Mouse (Mus musculus) CD8-positive naive resting alpha-beta T cell, adult 57 days (primary cell): ENCODE measurements around the gene 1700020A23Rik. TPM values are rescaled to one million over a fixed set of nuclear protein-coding genes. Genes with fewer than 3 reads are reported as not detected.

Experiments used
- total RNA-seq: library from RNA; stranded (reverse); gene quantifications from one replicate; pipeline ENCODE4 v1.2.4, GENCODE M21; 2023

1700020A23Rik gene
- not detected for total RNA-seq

DNA sequence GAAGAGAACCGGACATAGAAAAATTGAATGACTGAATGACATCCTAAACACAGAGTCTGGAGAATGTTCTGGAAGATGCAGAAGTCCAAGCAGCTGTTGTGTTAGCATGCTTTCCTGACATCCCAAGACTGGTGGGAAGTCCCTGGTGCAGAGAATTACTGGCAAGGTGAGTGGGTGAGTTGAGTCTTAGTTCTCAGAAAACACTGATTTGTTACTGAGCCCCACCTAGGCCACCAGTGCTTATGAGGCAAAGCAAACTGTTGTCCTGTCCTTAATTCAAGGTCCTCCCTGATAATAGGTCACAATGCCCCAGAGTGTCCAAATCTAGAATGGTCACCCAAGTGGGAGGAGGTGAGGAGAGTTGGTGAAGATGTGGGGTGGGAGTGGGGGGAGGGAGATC is at the start of gene 1700020A23Rik, which contains the start of gene Gm28372:
1700020A23Rik (plus strand) TSS at position 321 of the 400 bp plus-strand sequence.
Gm28372 (plus strand) TSS at position 301 of the 400 bp plus-strand sequence.

DNA sequence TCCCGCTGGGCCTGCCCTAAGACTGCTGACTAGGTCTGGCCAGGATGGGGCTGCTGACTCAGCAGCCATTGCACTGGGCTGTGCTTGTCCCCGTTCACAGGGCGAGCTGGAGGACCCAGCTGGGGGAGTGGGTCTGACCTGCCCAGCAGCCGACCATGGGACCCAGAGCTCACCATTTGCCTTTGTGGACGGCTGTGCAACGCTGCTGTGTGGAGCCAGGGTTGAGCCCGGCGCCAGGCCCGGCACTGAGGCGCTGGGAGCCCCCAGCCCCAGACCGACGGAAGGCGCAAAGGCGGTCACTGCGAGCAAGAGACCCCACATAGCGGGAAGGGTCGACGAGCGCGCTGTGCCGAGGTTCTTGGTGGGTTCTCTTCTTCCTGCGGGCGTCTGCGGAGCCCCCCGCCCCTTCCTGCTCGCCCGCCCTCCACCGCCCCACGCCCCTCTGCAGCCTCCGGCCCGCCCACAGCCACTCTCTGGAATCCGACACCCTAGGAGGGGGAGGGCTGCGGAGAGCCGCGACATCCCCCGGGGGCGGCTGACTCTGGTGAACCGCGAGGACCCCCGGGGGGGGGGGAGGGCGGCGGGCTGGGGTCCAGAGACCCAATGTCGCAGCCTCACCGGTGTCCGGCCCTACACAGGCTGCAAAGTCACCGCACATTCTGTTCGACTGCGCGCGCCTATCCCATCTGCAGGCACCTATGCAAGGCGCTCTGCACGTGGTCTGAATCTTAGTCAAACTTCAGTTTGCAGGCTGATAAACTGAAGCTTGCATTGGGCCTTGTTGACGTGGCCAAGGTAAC is 7.7 kb upstream of the 1700020A23Rik start, which contains the start of gene Cpxm1:
Cpxm1 (minus strand) TSS at position 389 of the 800 bp plus-strand sequence.

DNA sequence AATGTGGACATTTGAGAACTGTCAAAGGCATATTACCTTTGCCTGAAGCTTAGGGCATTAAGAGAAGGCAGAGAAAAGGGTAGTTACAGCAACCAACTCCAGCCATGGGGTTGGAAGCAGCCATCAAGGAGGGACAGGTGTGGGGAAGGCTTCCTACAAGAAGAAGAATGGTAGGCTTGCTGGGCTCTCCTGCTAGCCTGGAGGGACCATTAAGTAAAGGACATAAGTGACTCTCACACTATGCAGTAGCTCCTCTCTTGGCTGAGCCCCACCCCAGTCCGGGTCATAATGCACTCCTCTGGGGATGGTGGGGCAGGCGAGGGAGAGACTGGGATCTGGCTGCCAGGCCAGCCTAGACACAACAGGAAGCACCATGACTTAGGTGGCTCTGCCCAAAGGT is 1.1 kb downstream of the 1700020A23Rik start, which contains the start of gene Tmem239:
Tmem239 (plus strand) TSS at position 301 of the 400 bp plus-strand sequence.

DNA sequence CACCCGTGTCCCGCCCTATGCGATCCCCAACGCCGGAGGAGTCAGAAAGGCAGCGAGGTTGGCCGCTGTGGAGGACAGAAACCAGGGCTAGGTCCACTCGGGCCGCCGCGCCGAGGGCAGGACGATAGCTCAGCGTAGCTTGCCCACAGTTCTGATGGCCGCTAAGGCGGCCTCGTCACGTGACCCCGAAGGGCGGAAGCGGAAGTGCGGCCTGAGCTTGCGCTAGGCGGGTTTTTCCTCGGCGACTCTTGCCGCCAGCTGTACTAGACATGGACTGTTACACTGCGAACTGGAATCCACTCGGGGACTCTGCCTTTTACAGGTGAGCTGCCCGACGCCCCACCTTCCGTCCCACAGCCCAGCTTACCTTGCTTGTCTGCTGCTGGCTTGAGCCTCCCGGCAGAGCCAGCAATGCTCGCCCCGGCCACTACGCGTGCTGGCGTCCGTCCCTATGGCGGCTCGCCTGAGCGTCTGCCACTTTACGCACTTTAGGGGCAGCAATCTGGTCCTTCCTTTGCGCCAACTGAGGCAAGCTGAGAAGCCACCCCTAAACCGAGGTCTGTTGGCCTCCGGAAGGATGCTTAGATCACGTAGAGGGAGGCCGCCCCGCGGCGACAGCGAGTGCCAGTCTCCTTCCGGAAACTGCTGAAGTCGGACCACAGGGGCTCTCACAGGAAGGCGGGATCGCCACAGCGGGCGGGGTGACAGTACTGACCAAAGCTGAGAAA is 19.2 kb downstream of the 1700020A23Rik start, which contains the start of the genes Vps16 and Pced1a:
Vps16 (plus strand) TSS at position 214 of the 728 bp plus-strand sequence.
Pced1a (minus strand) TSS at position 576 of the 728 bp plus-strand sequence.

DNA sequence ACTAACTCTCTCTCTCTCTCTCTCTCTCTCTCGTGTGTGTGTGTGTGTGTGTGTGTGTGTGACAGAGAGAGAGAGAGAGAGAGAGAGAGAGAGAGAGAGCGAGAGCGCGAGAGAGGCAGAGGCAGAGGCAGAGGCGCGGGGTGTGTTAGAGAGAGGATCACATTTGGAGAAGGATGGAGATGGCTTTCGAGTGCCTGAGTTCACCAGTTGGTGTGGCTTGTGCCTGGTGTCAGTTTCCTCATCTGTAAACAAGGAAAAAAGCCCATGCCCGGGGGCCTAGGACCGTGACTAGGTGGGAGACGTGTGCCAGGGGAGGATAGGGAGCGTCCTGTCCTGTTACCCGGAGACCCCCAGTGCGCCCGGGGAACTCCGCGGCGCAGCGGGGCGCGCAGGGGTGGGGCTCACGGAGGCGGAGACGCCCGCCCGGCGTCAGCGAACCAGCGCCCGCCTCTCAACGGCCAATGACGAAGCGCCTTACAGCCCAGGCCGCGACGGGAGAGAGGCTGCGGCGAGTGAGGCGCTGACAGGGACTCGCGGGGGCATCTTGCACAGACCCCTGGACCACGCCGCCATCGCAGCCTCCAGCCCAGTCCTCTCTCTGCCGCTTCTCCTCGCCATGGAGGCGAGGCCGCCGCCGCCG is 44.9 kb downstream of the 1700020A23Rik start, which contains the start of gene Ptpra:
Ptpra (plus strand) TSS at position 485 of the 640 bp plus-strand sequence.

Other genes with a start within 250 kb of the 1700020A23Rik start
- gene Snrpb, start 225.9 kb upstream of the 1700020A23Rik start, total RNA-seq = 184 TPM
- gene Tmc2, start 210.1 kb upstream of the 1700020A23Rik start, total RNA-seq = not detected
- 404 TPM for gene Nop56, start 130.8 kb upstream of the 1700020A23Rik start, total RNA-seq
- 118 TPM for gene Idh3b, start 120.7 kb upstream of the 1700020A23Rik start, total RNA-seq
- gene Ebf4, start 110.1 kb upstream of the 1700020A23Rik start, total RNA-seq = not detected
- 0.67 TPM for gene Cpxm1, start 7.7 kb upstream of the 1700020A23Rik start, total RNA-seq
- not detected for gene Gm28372, start within 50 bp of the 1700020A23Rik start, total RNA-seq
- gene Tmem239, start 1.2 kb downstream of the 1700020A23Rik start, total RNA-seq = not detected
- gene Vps16, start 19.1 kb downstream of the 1700020A23Rik start, total RNA-seq = 166 TPM
- gene Pced1a, start 19.4 kb downstream of the 1700020A23Rik start, total RNA-seq = 25.7 TPM
- gene Ptpra, start 45.0 kb downstream of the 1700020A23Rik start, total RNA-seq = 118 TPM
- 57.2 TPM for gene Mrps26, start 158.5 kb downstream of the 1700020A23Rik start, total RNA-seq
- not detected for gene Oxt, start 170.9 kb downstream of the 1700020A23Rik start, total RNA-seq
- gene Avp, start 177.3 kb downstream of the 1700020A23Rik start, total RNA-seq = not detected
- gene Fastkd5, start 224.8 kb downstream of the 1700020A23Rik start, total RNA-seq = 7.4 TPM
- 6.5 TPM for gene Ubox5, start 224.8 kb downstream of the 1700020A23Rik start, total RNA-seq
- 3.7 TPM for gene Lzts3, start 237.5 kb downstream of the 1700020A23Rik start, total RNA-seq